Mouse (Mus musculus) small intestine, adult 2 months (tissue): ENCODE data around the gene Lpcat1.

Source experiments
- CTCF ChIP-seq: fragments of 200-500 bp; IDR thresholded peaks from 2 replicates; pipeline ENCODE4 v1.5.1; 2012; ENCODE audit warnings: low read depth, mild to moderate bottlenecking, control low read depth, inconsistent platforms, low read length, moderate library complexity, mixed read lengths; ENCODE audit not compliant: insufficient replicate concordance, insufficient read length; ENCODE audit errors: extremely low read depth
- POLR2A ChIP-seq: fragments of 200-500 bp; IDR thresholded peaks from 2 replicates; pipeline ENCODE4 v1.6.1; 2012; ENCODE audit warnings: low read depth, mild to moderate bottlenecking, control low read depth, inconsistent platforms, low read length, moderate library complexity

- TF ChIP-seq POLR2A (no peak), CTCF (no peak)
Measured at GRCm38 (mm10) chr13:73433681-73434535, 33.1 kb upstream of the Lpcat1 start.
